Mouse (Mus musculus) heart, adult 2 months (tissue): ENCODE results near the gene Usp4.

Source experiments
- CTCF ChIP-seq: fragments of 200-600 bp; IDR thresholded peaks from 2 replicates; pipeline ENCODE4 v1.8.1; 2022; ENCODE audit warnings: antibody characterized with exemption, mild to moderate bottlenecking, moderate library complexity
- EP300 ChIP-seq: fragments of 200-500 bp; IDR thresholded peaks from 2 replicates; pipeline ENCODE4 v1.6.1; 2011; ENCODE audit warnings: low read depth, low read length, control low read depth; ENCODE audit not compliant: insufficient read depth
- POLR2A ChIP-seq: fragments of 200-500 bp; IDR thresholded peaks from 2 replicates; pipeline ENCODE4 v1.6.1; 2011; ENCODE audit warnings: mild to moderate bottlenecking, low read depth, low read length, control low read depth; ENCODE audit not compliant: insufficient read depth

DNA sequence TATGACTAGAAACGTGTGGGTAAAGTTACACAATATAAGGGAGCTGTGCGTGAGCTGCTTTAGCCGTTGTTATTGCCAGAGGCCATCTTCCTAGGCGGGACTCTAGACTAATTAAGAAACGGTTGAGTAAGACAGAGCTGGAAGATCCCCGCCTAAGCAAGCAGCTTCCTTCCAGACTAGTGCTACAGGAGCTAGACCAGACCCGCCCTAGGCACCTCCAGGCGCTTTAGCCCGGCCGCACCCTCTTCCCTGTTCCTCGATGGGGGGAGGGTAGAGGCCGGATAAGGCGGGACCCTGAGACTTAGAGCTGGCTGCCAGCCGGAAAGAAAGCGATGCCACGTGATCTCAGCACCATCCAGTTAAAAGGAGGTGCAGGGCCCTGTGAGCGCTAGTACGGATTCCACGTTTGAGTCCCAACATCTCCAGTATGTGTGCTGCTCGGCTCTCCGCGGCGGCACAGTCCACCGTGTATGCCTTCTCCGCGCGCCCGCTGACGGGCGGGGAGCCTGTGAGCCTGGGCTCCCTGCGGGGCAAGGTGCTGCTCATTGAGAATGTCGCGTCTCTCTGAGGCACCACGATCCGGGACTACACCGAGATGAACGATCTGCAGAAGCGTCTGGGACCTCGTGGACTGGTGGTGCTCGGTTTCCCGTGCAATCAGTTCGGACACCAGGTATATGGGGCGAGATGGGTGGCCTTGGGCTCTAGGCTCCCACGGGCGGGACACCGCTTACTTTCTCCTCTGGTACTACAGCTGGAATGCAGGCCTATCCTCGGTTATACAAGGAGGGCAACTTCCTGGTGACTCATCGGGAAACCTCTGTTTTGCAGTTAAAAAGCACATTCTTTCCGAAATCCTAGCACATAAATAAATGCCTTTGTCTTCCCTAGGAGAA, 8.5 kb upstream of the Usp4 start, which contains the start of gene Gpx1:
- TF ChIP-seq CTCF (no peak; the same call in 1 of the 2 replicates), POLR2A (peak; percentile 100), EP300 (peak; percentile 94)
